Mouse (Mus musculus) naive thymus-derived CD4-positive, alpha-beta T cell, adult 2 months (primary cell): ENCODE measurements around the gene Spty2d1.
"Not testable (repeated sequence)": the region's sequence is repeated elsewhere in the genome, so short reads cannot be mapped to it uniquely, and the experiment has no call there.

Experiments
- DNase-seq: peaks from one replicate; pipeline ENCODE4 v3.0.0-alpha.2; 2011; ENCODE audit warnings: low read depth

Gene Spty2d1

DNA sequence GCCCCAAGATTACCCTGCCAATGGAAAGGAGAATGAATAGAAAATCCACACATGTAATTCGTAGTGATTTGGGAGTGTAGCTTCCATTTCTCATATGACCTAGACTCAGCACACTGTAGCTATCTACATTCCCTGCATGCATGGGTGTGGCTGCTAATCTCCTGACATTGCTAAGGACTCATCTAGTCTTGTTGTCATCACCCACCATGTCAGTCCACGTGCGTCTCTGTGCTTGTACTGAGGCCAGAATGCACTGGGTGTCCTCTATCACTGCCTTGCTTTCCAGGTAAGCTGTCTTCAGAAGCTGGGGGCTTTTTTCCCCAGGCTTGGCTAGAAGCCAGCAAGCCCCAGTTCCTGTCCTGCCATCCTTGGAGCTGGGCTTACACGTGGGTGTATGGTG is 18.8 kb downstream of the Spty2d1 start:
- not testable (repeated sequence) for DNase-seq

DNA sequence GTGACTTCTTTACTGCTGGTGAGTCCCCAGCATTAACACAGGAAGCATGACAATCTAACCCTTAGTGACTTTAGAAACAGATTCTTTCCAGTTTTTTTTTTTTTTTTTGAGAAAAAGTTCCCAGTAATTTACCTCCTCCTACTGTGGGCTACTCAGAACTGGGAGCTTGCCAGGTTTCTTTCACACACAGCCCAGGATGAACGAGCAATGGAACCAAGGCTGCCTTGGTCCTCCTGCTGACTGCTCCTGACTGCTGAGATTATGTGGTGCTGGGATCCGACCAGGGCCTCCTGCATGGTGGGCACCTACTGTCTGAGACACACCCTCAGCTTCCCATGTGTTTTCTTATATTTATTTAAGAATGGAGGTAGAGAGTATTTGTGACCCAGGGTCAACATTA is 21.1 kb downstream of the Spty2d1 start:
- no peak for DNase-seq

- no peak for DNase-seq
Measured at GRCm38 (mm10) chr7:46986646-46987045, 21.6 kb downstream of the Spty2d1 start.

DNA sequence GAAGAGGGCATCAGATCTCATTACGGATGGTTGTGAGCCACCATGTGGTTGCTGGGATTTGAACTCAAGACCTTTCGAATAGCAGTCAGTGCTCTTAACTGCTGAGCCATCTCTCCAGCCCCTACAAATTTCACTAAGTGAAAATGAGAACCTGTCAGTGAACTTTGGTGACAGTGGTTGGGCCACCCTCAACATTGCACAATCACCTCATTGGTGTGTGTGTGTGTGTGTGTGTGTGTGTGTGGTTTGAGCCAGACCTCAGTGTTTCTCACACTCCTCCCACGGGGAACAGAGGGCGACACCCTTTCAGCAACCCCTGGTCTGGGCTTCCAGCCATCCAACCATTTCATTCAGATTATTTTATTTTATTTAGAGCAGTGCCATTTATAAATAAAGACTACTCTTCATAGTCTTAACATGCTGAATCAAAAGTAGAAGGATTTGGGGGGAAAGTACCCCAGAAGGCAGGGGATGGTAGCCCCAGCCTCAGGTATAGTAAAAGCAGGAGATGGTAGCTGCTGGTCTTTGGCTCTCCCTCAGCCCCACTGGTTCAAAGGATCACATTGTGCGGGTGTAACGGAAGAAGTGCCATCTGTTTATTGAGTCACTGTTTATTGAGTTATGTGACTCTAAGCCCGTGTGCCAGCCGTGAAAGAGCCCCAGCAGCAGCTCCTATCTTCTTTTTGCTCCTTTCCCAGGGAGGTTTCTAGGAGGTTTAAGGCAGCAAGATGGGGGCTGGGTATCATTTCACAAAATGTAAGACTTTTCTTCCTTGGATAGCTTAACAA is 22.3 kb downstream of the Spty2d1 start:
- no peak for DNase-seq

DNA sequence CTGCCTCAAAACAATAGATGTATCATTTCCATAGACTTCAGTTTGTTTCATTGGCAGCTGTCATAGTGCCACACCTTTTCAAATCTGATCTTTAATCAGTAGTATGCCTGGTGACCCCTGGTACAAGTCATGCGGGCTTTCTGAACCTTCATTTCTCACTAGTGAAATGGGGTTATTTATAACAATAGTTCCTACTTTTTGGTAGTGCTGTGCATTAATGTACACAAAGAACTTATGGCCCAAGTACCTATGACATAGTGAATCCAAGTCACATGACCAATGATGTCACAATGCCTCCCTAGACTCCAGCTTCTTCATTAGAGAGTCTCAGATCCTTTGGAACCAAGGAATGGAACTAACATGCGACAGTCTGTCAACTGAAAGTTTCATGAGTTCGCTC is 24.9 kb downstream of the Spty2d1 start, which contains the start of gene Gm9999:
Gm9999 (plus strand) TSS at position 301 of the 400 bp plus-strand sequence.
- no peak for DNase-seq

DNA sequence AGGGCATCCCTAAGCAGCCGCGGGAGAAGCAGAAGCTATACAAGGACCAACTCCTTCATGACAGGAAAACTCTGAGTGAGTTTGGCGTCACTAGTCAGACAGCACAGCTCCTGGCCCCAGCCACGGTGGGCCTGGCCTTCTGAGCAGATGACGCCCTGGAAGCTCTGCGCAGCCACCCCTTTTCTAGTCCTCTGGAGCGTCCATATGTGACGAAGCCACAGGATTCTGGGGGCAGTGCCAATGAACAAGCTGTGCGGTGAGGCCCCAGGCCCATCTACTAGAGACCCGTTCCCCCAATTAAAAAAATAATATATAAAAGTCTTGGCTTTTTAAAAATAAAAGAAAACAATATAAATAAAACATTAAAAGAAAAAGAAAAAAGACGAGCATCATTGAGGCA is 32.8 kb downstream of the Spty2d1 start:
- no peak for DNase-seq

DNA sequence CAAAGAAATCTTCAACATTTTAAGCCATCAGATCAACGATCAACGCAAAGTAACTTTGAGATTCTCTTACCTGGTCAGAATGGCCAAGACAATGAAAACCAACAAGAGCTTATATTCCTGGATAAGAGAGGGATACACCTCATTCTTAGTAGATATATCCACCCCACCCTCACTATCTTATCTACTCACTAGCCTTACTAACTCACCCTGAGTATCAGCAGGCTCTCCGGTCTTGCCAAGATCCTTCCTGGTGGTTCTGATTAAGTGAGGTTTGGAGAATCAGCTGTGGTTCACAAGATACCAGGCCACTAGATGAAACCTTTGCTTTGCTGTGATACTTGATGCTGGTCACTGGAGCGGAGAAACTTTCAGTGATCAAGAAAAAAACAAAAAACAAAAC is 33.6 kb downstream of the Spty2d1 start:
- no peak for DNase-seq

DNA sequence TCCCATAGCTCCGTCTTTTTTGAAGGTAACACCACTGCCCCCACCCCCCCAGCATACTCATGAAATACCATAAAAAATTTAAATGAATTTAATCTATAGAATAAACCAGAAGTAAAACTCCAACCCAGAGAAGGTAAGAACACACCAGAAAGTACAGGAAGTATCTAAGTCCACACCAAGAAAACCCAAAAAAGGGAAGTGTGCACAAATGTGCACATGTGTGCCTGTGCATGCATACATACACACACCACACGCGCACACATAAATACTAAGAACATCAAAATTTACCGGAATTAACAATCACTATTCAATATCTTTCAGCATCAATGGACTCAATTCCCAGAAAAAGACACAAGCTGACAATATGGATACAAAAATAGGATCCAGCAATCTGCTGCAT is 38.3 kb downstream of the Spty2d1 start:
- no peak for DNase-seq

GRCm38 (mm10) chr7:46964070-46964469 is 44.1 kb downstream of the Spty2d1 start:
- DNase-seq = no peak

- DNase-seq = peak; percentile 86
Measured at GRCm38 (mm10) chr7:46962806-46963618, 45.2 kb downstream of the Spty2d1 start.

DNA sequence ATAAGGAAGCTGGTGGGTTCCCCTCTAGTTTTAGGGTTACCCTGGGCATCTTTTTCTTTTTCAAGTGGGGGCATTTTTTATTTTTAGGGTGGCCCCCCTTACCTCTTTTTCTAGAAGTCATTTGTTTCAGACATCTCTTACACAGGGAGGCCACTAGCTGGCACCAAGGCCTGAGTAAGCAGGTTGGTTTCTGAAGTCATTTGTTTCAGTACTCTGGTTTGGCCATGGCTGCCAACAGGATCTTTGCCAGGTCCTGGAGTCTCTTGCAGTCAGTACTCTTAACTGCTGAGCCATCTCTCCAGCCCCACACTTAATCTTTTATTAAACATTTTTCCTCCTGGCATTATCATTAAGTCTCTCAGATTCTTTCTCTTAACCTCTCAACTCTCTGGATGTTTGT is 46.1 kb downstream of the Spty2d1 start:
- DNase-seq = no peak

DNA sequence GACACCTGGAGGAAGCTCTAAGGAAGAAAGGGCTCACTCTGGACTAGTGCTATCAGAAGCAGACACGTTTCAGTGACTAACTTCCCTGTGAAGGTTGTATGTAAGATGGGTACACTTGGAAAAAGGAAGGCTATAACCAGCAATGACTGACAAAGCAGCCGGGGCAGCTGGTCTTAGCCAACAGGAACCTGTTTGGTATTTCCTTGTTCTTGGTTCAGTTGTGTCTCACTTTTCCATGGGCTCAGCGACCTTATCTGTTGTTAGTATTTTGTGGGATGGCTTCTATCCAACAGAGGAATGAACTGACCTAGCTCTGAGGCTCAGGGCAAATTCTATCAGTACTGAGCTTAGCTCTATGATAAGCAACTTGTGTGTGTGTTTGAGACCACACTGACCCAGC is 47.2 kb downstream of the Spty2d1 start:
- DNase-seq = no peak

DNA sequence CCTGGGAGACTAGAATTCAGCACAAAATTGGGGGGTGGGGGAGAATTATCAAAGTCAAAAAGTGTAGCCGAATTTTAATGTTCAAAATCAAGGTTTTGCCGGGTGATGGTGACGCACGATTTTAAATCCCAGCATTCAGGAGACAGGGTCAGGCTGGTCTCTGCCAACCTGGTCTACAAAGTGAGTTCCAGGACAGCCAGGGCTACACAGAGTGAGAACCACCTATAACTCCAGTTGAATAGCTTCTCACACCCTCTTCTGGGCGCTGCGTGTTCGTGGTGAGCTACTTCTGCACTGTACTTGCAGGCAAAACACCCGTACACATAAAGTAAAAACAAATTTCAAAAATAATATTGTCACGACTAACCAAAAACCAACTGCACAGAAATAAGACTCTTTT is 49.4 kb downstream of the Spty2d1 start:
- DNase-seq = peak; percentile 23

DNA sequence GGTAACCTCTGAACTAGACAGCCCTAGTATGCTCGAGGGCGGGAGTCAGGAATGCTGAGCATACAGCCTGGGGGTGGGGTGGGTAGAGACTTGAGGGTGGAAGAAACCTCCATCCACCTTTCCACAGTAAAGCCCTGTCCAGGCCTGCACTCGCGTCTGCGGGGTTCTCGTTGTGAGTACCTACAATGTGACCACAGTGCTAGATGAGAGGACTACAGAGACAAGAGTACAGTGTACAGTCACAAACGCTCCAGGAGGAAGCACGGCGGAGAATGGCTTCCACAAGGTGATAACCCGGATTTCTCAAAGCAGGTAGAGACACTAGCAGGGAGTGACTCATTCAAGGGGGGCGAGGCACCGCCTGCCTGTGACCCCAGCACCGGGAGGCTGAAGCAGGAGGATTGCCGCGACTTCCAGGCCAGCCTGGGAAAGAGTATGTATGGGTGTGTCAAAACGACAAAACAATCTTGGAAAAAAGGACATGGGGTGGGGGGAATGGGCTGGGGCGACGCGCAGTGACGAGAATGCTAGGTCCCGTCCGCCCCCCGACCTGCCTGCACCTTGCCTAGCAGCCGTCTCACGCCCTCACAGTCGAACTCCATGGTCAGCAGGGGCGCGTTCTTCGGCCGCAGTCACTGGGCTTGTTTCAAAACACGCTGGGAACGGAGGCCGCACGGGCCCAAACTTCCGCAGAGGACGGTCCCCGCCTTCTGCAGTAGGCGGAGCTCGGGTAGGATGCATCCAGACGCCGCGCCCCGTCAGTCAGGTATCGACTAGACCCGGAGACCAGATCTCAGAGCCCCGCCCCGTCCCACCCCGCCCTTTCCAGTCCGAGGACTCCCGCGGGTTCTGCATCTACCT is 50.1 kb downstream of the Spty2d1 start, which contains the start of gene Uevld:
Uevld (minus strand) TSS at position 697 of the 861 bp plus-strand sequence.
- DNase-seq = peak; percentile 91
